Mouse (Mus musculus): ENCODE measurements around the gene Macrod1.

DNA sequence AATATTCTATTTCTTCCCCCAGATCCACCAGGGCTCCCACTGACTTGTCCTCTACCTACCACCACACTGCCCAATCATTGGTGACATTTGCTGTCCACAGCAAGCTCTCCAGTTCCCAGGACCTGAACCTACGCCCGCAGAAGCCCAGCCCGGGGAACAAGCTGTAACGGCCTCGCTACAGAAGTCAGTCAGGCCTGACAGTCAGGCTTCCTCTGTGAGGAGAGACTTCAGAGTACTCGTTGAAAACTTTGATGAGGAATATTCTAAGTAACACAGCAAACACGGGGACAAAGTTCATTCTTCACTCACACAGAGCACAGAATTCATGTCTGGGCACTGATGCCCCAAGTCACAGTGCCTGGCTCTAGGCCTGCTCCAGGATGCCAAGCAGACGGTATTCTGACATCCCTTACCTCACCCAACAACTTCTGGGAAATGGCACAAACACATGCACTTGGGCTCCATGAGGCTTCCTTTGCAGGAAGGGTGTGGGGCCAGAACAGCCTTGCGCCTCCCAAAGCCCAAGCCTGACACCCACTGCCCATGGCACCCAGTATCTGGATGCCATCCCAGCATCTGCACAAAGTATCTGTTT lies 168.6 kb downstream of the Macrod1 start:
- no peak for TF ChIP-seq POLR2A (IDR thresholded peaks at IDR 0.05; ENCODE audit: extremely low read depth, insufficient read depth, low read length)
- no peak for TF ChIP-seq CTCF (IDR thresholded peaks at IDR 0.05; ENCODE audit: extremely low read depth, insufficient read depth, low read length)
